Mouse (Mus musculus): ENCODE data around the gene P4ha2. TPM values are rescaled to one million over a fixed set of nuclear protein-coding genes. Genes with fewer than 3 reads are reported as not detected.
A peak's percentile ranks its signal among the peaks of the same experiment; 100 is the strongest.

P4ha2 gene
- total and polyA plus RNA-seq, 2 experiments, result 2.9 to 4.4 TPM

- Histone ChIP-seq H3K27ac (replicated peaks; ENCODE audit: insufficient read depth, low read depth, low read length) (no peak overlapping the region), H3K4me3 (ENCODE audit: insufficient read depth, low read depth, low read length) (no peak overlapping the region), H3K36me3 (ENCODE audit: control insufficient read depth, insufficient read depth, low read length) (no peaks in the 10 kb centered on the region), H3K79me2 (ENCODE audit: control insufficient read depth, insufficient read depth, low read length) (no peaks in the 10 kb centered on the region), H3K4me1 (ENCODE audit: control insufficient read depth, insufficient read depth, low read length) (peaks cover 4% of the 10 kb centered on the region), H3K27me3 (ENCODE audit: control insufficient read depth, insufficient read depth, low read length) (no peaks in the 10 kb centered on the region), H3K9ac (ENCODE audit: low read depth, low read length) (no peak overlapping the region)
- 90% methylated on average over 10 of the region's 10 CpGs for WGBS
- TF ChIP-seq POLR2A (IDR thresholded peaks at IDR 0.05; ENCODE audit: extremely low read depth, insufficient read depth, low read length), result no peak
- TF ChIP-seq CTCF (IDR thresholded peaks at IDR 0.05; ENCODE audit: low read depth, low read length), result no peak
- no peak for DNase-seq (ENCODE audit: extremely low read depth, low read depth, low spot score)
These were observed 3.0 kb downstream of the P4ha2 start for GRCm38 (mm10) chr11:54102706-54103449.

- DNase-seq (ENCODE audit: extremely low read depth, low read depth, low spot score), result no peak
- H3K27me3 ChIP-seq (ENCODE audit: control insufficient read depth, insufficient read depth, low read length), result no peaks in the 10 kb centered on the region
These were observed 5.1 kb downstream of the P4ha2 start for GRCm38 (mm10) chr11:54105011-54105410.

GRCm38 (mm10) chr11:54106676-54107075, 6.8 kb downstream of the P4ha2 start:
- no peaks in the 10 kb centered on the region for H3K36me3 ChIP-seq (ENCODE audit: control insufficient read depth, insufficient read depth, low read length)
- H3K4me1 ChIP-seq (ENCODE audit: control insufficient read depth, insufficient read depth, low read length), result no peaks in the 10 kb centered on the region
- DNase-seq (ENCODE audit: extremely low read depth, low read depth, low spot score), result peak; percentile 66
- H3K27me3 ChIP-seq (ENCODE audit: control insufficient read depth, insufficient read depth, low read length), result no peaks in the 10 kb centered on the region
- no peak overlapping the region for H3K4me3 ChIP-seq (ENCODE audit: insufficient read depth, low read depth, low read length)
- 94% methylated on average over 3 of the region's 3 CpGs for WGBS
- H3K9ac ChIP-seq (ENCODE audit: low read depth, low read length), result no peak overlapping the region
- no peaks in the 10 kb centered on the region for H3K79me2 ChIP-seq (ENCODE audit: control insufficient read depth, insufficient read depth, low read length)
- no peak for TF ChIP-seq CTCF (IDR thresholded peaks at IDR 0.05; ENCODE audit: low read depth, low read length)
- TF ChIP-seq POLR2A (IDR thresholded peaks at IDR 0.05; ENCODE audit: extremely low read depth, insufficient read depth, low read length), result no peak
- H3K27ac ChIP-seq (replicated peaks; ENCODE audit: insufficient read depth, low read depth, low read length), result no peak overlapping the region

More at GRCm38 (mm10) chr11:54105011-54105410, 5.1 kb downstream of the P4ha2 start:
- Histone ChIP-seq H3K4me3 (ENCODE audit: insufficient read depth, low read depth, low read length) (no peak overlapping the region), H3K79me2 (ENCODE audit: control insufficient read depth, insufficient read depth, low read length) (no peaks in the 10 kb centered on the region), H3K36me3 (ENCODE audit: control insufficient read depth, insufficient read depth, low read length) (no peaks in the 10 kb centered on the region), H3K27ac (replicated peaks; ENCODE audit: insufficient read depth, low read depth, low read length) (no peak overlapping the region), H3K9ac (ENCODE audit: low read depth, low read length) (no peak overlapping the region), H3K4me1 (ENCODE audit: control insufficient read depth, insufficient read depth, low read length) (peaks cover 4% of the 10 kb centered on the region)
- 97% methylated on average over 6 of the region's 6 CpGs for WGBS
- TF ChIP-seq POLR2A (IDR thresholded peaks at IDR 0.05; ENCODE audit: extremely low read depth, insufficient read depth, low read length), result no peak
- TF ChIP-seq CTCF (IDR thresholded peaks at IDR 0.05; ENCODE audit: low read depth, low read length), result no peak

- 96% methylated on average over 7 of the region's 7 CpGs for WGBS
- H3K36me3 ChIP-seq (ENCODE audit: control insufficient read depth, insufficient read depth, low read length), result no peaks in the 10 kb centered on the region
- no peaks in the 10 kb centered on the region for H3K4me1 ChIP-seq (ENCODE audit: control insufficient read depth, insufficient read depth, low read length)
- DNase-seq (ENCODE audit: extremely low read depth, low read depth, low spot score), result no peak
- H3K4me3 ChIP-seq (ENCODE audit: insufficient read depth, low read depth, low read length), result no peak overlapping the region
- H3K27me3 ChIP-seq (ENCODE audit: control insufficient read depth, insufficient read depth, low read length), result no peaks in the 10 kb centered on the region
- H3K79me2 ChIP-seq (ENCODE audit: control insufficient read depth, insufficient read depth, low read length), result no peaks in the 10 kb centered on the region
- TF ChIP-seq POLR2A (IDR thresholded peaks at IDR 0.05; ENCODE audit: extremely low read depth, insufficient read depth, low read length), result no peak
- no peak for TF ChIP-seq CTCF (IDR thresholded peaks at IDR 0.05; ENCODE audit: low read depth, low read length)
- no peak overlapping the region for H3K27ac ChIP-seq (replicated peaks; ENCODE audit: insufficient read depth, low read depth, low read length)
- no peak overlapping the region for H3K9ac ChIP-seq (ENCODE audit: low read depth, low read length)
These were observed 7.3 kb downstream of the P4ha2 start for GRCm38 (mm10) chr11:54107239-54107638.

GRCm38 (mm10) chr11:54108131-54108530, 8.2 kb downstream of the P4ha2 start:
- Histone ChIP-seq H3K9ac (ENCODE audit: low read depth, low read length) (no peak overlapping the region), H3K79me2 (ENCODE audit: control insufficient read depth, insufficient read depth, low read length) (no peaks in the 10 kb centered on the region), H3K4me3 (ENCODE audit: insufficient read depth, low read depth, low read length) (no peak overlapping the region), H3K36me3 (ENCODE audit: control insufficient read depth, insufficient read depth, low read length) (no peaks in the 10 kb centered on the region), H3K4me1 (ENCODE audit: control insufficient read depth, insufficient read depth, low read length) (peaks cover 4% of the 10 kb centered on the region; the same call in 1 of the 2 replicates), H3K27me3 (ENCODE audit: control insufficient read depth, insufficient read depth, low read length) (no peaks in the 10 kb centered on the region), H3K27ac (replicated peaks; ENCODE audit: insufficient read depth, low read depth, low read length) (no peak overlapping the region)
- no peak for DNase-seq (ENCODE audit: extremely low read depth, low read depth, low spot score)
- TF ChIP-seq POLR2A (IDR thresholded peaks at IDR 0.05; ENCODE audit: extremely low read depth, insufficient read depth, low read length), result no peak
- no peak for TF ChIP-seq CTCF (IDR thresholded peaks at IDR 0.05; ENCODE audit: low read depth, low read length)
- 87% methylated on average over 3 of the region's 3 CpGs for WGBS

GRCm38 (mm10) chr11:54108894-54109293, 9.0 kb downstream of the P4ha2 start:
- no peaks in the 10 kb centered on the region for H3K36me3 ChIP-seq (ENCODE audit: control insufficient read depth, insufficient read depth, low read length)
- DNase-seq (ENCODE audit: extremely low read depth, low read depth, low spot score), result peak; percentile 59
- no peaks in the 10 kb centered on the region for H3K79me2 ChIP-seq (ENCODE audit: control insufficient read depth, insufficient read depth, low read length)
- no peak for TF ChIP-seq POLR2A (IDR thresholded peaks at IDR 0.05; ENCODE audit: extremely low read depth, insufficient read depth, low read length)
- no peak for TF ChIP-seq CTCF (IDR thresholded peaks at IDR 0.05; ENCODE audit: low read depth, low read length)
- 34% methylated on average over 5 of the region's 5 CpGs for WGBS
- H3K4me3 ChIP-seq (ENCODE audit: insufficient read depth, low read depth, low read length), result no peak overlapping the region
- H3K4me1 ChIP-seq (ENCODE audit: control insufficient read depth, insufficient read depth, low read length), result peaks cover 4% of the 10 kb centered on the region; the same call in 1 of the 2 replicates
- no peaks in the 10 kb centered on the region for H3K27me3 ChIP-seq (ENCODE audit: control insufficient read depth, insufficient read depth, low read length)
- H3K27ac ChIP-seq (replicated peaks; ENCODE audit: insufficient read depth, low read depth, low read length), result no peak overlapping the region
- H3K9ac ChIP-seq (ENCODE audit: low read depth, low read length), result no peak overlapping the region
